Mouse (Mus musculus) forebrain, embryonic 13.5 days (tissue): ENCODE data around the gene Olfr1145. TPM values are rescaled to one million over a fixed set of nuclear protein-coding genes. Genes with fewer than 3 reads are reported as not detected.

Experiments
- ATAC-seq: fragments of 200-750 bp; cut with Nextera tagmentation; 2 replicates; pipeline ENCODE4 v1.8.0; 2017
- H3K27ac ChIP-seq: fragments of 300-500 bp; sonication (generic); 2 replicates; pipeline ENCODE4 v1.5.1; 2015; ENCODE audit warnings: inconsistent platforms, mild to moderate bottlenecking, moderate library complexity
- H3K27me3 ChIP-seq: fragments of 300-500 bp; sonication (generic); 2 replicates; pipeline ENCODE4 v1.6.1; 2015; ENCODE audit warnings: mild to moderate bottlenecking, inconsistent platforms
- H3K36me3 ChIP-seq: fragments of 300-500 bp; sonication (generic); 2 replicates; pipeline ENCODE4 v1.6.1; 2015; ENCODE audit warnings: mild to moderate bottlenecking, inconsistent platforms; ENCODE audit not compliant: poor library complexity, severe bottlenecking
- H3K4me1 ChIP-seq: fragments of 300-500 bp; sonication (generic); 2 replicates; pipeline ENCODE4 v1.6.1; 2015; ENCODE audit warnings: inconsistent platforms
- H3K4me2 ChIP-seq: fragments of 300-500 bp; sonication (generic); 2 replicates; pipeline ENCODE4 v1.6.1; 2015; ENCODE audit warnings: inconsistent platforms, mild to moderate bottlenecking, moderate library complexity
- H3K4me3 ChIP-seq: fragments of 300-500 bp; sonication (generic); 2 replicates; pipeline ENCODE4 v1.5.1; 2015; ENCODE audit warnings: mild to moderate bottlenecking, inconsistent platforms
- H3K9ac ChIP-seq: fragments of 300-500 bp; sonication (generic); 2 replicates; pipeline ENCODE4 v1.6.1; 2015; ENCODE audit warnings: mild to moderate bottlenecking, inconsistent platforms
- H3K9me3 ChIP-seq: fragments of 300-500 bp; sonication (generic); replicated peaks from 2 replicates; pipeline ENCODE4 v1.6.1; 2016; ENCODE audit warnings: inconsistent platforms
- WGBS: fragments of 180-500 bp; shearing (Covaris S2); methylation state at CpG from one replicate; pipeline ENCODE4 v1.1.7; 2015; 5-methylcytosine and 5-hydroxymethylcytosine counted together
- polyA plus RNA-seq: library from polyadenylated mRNA; unstranded; fragments of >200 nt; fragmentation: Nextera tagmentation; extraction: Ambion mirVana; gene quantifications from 2 replicates; pipeline ENCODE4 v1.2.1, GENCODE M21; 2015

Gene Olfr1145
- not detected in 2 replicates for polyA plus RNA-seq

DNA sequence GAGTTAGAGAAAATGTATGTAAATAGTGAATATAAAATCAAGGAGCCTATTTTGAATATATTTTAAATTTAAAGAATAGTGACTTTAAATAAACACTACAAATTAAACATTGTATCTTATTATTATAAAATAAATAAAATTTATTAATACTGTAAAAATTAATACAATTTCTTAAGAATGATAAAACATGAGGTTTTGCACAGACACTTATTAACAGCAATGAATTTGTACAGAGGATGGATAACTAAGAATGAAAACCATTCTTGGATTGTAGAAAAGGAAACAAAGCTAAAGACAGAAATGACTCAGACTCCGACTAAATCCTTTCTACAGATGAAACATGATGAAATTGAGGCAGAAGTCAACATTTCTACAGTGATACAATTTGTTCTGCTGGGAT is at the start of gene Olfr1145:
Gene Olfr1145, plus strand, starts transcription at position 301 of the 400 bp plus-strand sequence.
- 81% methylated on average over 1 of the region's 1 CpGs for WGBS
- Histone ChIP-seq H3K27me3 (no peaks in the 10 kb centered on the region), H3K9ac (no peak within 1 kb of the TSS), H3K4me2 (no peak within 1 kb of the TSS), H3K4me1 (no peaks in the 10 kb centered on the region), H3K4me3 (no peak within 1 kb of the TSS), H3K9me3 (no peaks in the 10 kb centered on the region), H3K27ac (no peak within 1 kb of the TSS), H3K36me3 (no peaks in the 10 kb centered on the region)
- ATAC-seq: no peak

DNA sequence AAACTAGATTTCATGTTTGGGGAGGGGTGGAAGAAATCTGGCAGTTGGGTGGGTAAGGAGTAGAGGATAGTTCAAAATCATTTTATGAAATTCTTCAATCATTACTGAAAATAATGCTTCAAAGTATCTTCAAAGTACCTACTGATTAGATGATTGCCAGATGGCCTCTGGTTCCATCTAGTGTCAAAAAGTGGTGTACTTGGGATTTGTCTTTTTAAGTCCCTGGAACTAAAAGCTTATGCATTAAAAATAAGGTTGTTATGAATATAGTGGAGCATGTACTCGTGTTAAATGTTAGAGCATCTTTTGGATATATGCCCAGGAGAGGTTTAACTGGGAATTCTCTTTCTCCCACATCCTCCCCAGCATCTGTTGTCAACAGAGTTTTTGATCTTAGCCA is 33.5 kb upstream of the Olfr1145 start:
- WGBS: 53% methylated on average over 1 of the region's 1 CpGs
- Histone ChIP-seq H3K27me3 (no peaks in the 10 kb centered on the region), H3K9me3 (no peaks in the 10 kb centered on the region), H3K4me3 (no peak overlapping the region), H3K4me1 (no peaks in the 10 kb centered on the region), H3K4me2 (no peak overlapping the region), H3K9ac (no peak overlapping the region), H3K36me3 (no peaks in the 10 kb centered on the region), H3K27ac (no peak overlapping the region)
- no peak for ATAC-seq

DNA sequence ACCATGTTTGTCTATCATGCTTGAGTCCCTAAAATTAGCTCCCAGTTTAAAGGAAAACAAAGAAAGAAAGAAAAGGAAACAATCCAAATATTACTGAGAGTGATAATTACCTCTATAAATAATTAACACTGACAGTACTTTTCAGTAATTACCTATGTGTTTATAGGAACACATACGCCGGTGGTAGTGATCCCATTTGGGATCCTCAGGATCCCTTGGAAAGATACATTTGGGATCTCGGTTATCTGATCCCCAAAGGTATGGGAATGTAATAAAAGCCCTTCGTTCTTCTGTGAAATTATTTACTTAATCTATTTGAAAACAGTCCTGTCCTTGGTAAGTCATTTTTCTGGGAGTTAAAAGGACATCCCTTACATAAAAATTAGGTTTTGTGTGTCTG is 30.4 kb upstream of the Olfr1145 start, which contains the start of gene Olfr152:
Gene Olfr152, plus strand, starts transcription at position 301 of the 400 bp plus-strand sequence.
- no peaks in the 10 kb centered on the region for H3K27me3 ChIP-seq
- no peaks in the 10 kb centered on the region for H3K36me3 ChIP-seq
- no peak for ATAC-seq
- 76% methylated on average over 4 of the region's 4 CpGs for WGBS
- H3K9me3 ChIP-seq: no peaks in the 10 kb centered on the region
- no peak within 1 kb of the TSS for H3K4me2 ChIP-seq
- H3K4me3 ChIP-seq: no peak within 1 kb of the TSS
- H3K9ac ChIP-seq: no peak within 1 kb of the TSS
- H3K27ac ChIP-seq: no peak within 1 kb of the TSS
- H3K4me1 ChIP-seq: no peaks in the 10 kb centered on the region

- ATAC-seq: no peak
- H3K9me3 ChIP-seq: no peaks in the 10 kb centered on the region
- no peak within 1 kb of the TSS for H3K27ac ChIP-seq
- no peak within 1 kb of the TSS for H3K4me3 ChIP-seq
- H3K36me3 ChIP-seq: no peaks in the 10 kb centered on the region
- H3K27me3 ChIP-seq: no peaks in the 10 kb centered on the region
- no peak within 1 kb of the TSS for H3K9ac ChIP-seq
- no peaks in the 10 kb centered on the region for H3K4me1 ChIP-seq
- no peak within 1 kb of the TSS for H3K4me2 ChIP-seq
Measured at GRCm38 (mm10) chr2:87800292-87800691, 9.3 kb upstream of the Olfr1145 start, which contains the start of gene Olfr1143. TSS of gene Olfr1143 (plus strand) at chr2:87800592.

DNA sequence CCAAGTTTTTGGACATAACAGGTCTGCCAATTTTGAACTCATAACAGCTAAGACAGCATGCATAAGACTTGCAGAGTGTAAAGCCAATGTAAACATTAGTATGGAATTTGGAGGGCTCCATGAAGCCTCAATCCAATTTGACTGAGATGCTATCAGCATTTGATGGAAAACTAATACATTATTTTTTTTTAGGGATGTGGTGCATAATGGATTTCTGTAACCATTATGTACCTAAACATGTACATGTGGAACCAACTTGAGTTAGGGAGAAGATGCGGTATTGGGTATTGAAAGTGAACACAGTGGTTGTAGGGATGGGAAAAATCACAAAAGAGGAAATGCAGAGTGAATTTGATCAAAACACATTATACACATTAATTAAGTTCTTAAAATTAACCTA is 20.6 kb downstream of the Olfr1145 start, which contains the start of gene Olfr1148:
Gene Olfr1148, plus strand, starts transcription at position 301 of the 400 bp plus-strand sequence.
- Histone ChIP-seq H3K9me3 (no peaks in the 10 kb centered on the region), H3K36me3 (no peaks in the 10 kb centered on the region), H3K4me3 (no peak within 1 kb of the TSS), H3K9ac (no peak within 1 kb of the TSS), H3K4me2 (no peak within 1 kb of the TSS), H3K4me1 (no peaks in the 10 kb centered on the region), H3K27me3 (no peaks in the 10 kb centered on the region), H3K27ac (no peak within 1 kb of the TSS)
- ATAC-seq: no peak
- WGBS: 97% methylated on average over 1 of the region's 1 CpGs

GRCm38 (mm10) chr2:87843693-87844092 is 34.1 kb downstream of the Olfr1145 start, which contains the start of gene Olfr1150-ps1:
TSS of gene Olfr1150-ps1 (plus strand) at chr2:87843993.
- no peaks in the 10 kb centered on the region for H3K36me3 ChIP-seq
- ATAC-seq: no peak
- H3K9ac ChIP-seq: no peak within 1 kb of the TSS
- no peaks in the 10 kb centered on the region for H3K4me1 ChIP-seq
- WGBS: 81% methylated on average over 1 of the region's 1 CpGs
- no peaks in the 10 kb centered on the region for H3K27me3 ChIP-seq
- H3K4me2 ChIP-seq: no peak within 1 kb of the TSS
- no peak within 1 kb of the TSS for H3K4me3 ChIP-seq
- no peak within 1 kb of the TSS for H3K27ac ChIP-seq
- H3K9me3 ChIP-seq: no peaks in the 10 kb centered on the region; the same call in 1 of the 2 replicates

DNA sequence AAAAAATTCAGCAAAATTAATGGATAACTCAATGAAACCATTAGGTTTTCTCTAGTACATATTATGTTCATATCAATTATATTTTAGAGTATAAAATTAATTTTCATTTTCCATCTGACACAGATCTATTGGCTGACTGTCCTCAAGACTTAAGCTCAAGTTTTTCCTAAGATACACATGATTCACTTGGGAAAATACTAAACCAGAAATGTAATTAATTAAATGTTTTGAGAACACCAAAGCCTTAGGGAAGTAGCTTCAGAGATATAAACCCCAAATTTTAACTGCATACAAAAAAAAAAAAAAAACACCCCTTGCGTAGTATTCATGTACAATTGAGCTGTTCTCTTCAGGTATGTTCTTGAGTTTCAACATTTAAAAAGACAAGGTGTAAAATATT is 45.9 kb downstream of the Olfr1145 start, which contains the start of gene Olfr1151:
Gene Olfr1151, plus strand, starts transcription at position 301 of the 400 bp plus-strand sequence.
- Histone ChIP-seq H3K27ac (no peak within 1 kb of the TSS), H3K36me3 (no peaks in the 10 kb centered on the region), H3K4me2 (no peak within 1 kb of the TSS), H3K9ac (no peak within 1 kb of the TSS), H3K9me3 (no peaks in the 10 kb centered on the region), H3K4me3 (no peak within 1 kb of the TSS), H3K4me1 (no peaks in the 10 kb centered on the region), H3K27me3 (no peaks in the 10 kb centered on the region)
- no peak for ATAC-seq
- 91% methylated on average over 1 of the region's 1 CpGs for WGBS

Other genes starting within 250 kb of the Olfr1145 start
- gene Olfr1129, start 235.9 kb upstream of the Olfr1145 start, polyA plus RNA-seq: not detected in 2 replicates
- not detected in 2 replicates for gene Olfr1130, start 203.6 kb upstream of the Olfr1145 start, polyA plus RNA-seq
- not detected in 2 replicates for gene Olfr1131, start 182.7 kb upstream of the Olfr1145 start, polyA plus RNA-seq
- not detected in 2 replicates for gene Olfr1132, start 172.3 kb upstream of the Olfr1145 start, polyA plus RNA-seq
- not detected in 2 replicates for gene Olfr1133, start 162.4 kb upstream of the Olfr1145 start, polyA plus RNA-seq
- not detected in 2 replicates for gene Olfr1134, start 151.4 kb upstream of the Olfr1145 start, polyA plus RNA-seq
- not detected in 2 replicates for gene Olfr1135, start 136.2 kb upstream of the Olfr1145 start, polyA plus RNA-seq
- not detected in 2 replicates for gene Olfr1136, start 115.9 kb upstream of the Olfr1145 start, polyA plus RNA-seq
- gene Olfr1137, start 96.6 kb upstream of the Olfr1145 start, polyA plus RNA-seq: not detected in 2 replicates
- not detected in 2 replicates for gene Olfr1138, start 69.8 kb upstream of the Olfr1145 start, polyA plus RNA-seq
- not detected in 2 replicates for gene Olfr1140, start 66.1 kb upstream of the Olfr1145 start, polyA plus RNA-seq
- not detected in 2 replicates for gene Olfr1141, start 55.8 kb upstream of the Olfr1145 start, polyA plus RNA-seq
- not detected in 2 replicates for gene Olfr152, start 30.3 kb upstream of the Olfr1145 start, polyA plus RNA-seq
- not detected in 2 replicates for gene Olfr1143, start 9.2 kb upstream of the Olfr1145 start, polyA plus RNA-seq
- not detected in 2 replicates for gene Olfr1148, start 20.7 kb downstream of the Olfr1145 start, polyA plus RNA-seq
- not detected in 2 replicates for gene Olfr1150-ps1, start 34.2 kb downstream of the Olfr1145 start, polyA plus RNA-seq
- gene Olfr1151, start 46.0 kb downstream of the Olfr1145 start, polyA plus RNA-seq: not detected in 2 replicates
- 0.03 TPM in 1 of 2 replicates, not detected in the other for gene Olfr1152, start 56.7 kb downstream of the Olfr1145 start, polyA plus RNA-seq
- not detected in 2 replicates for gene Olfr1153, start 85.1 kb downstream of the Olfr1145 start, polyA plus RNA-seq
- gene Olfr1154, start 95.3 kb downstream of the Olfr1145 start, polyA plus RNA-seq: not detected in 2 replicates
- gene Olfr1155, start 135.3 kb downstream of the Olfr1145 start, polyA plus RNA-seq: not detected in 2 replicates
- gene Olfr1156, start 143.3 kb downstream of the Olfr1145 start, polyA plus RNA-seq: not detected in 2 replicates
- gene Olfr1157, start 158.5 kb downstream of the Olfr1145 start, polyA plus RNA-seq: not detected in 2 replicates
- not detected in 2 replicates for gene Olfr74, start 164.8 kb downstream of the Olfr1145 start, polyA plus RNA-seq
- gene Olfr1158, start 180.3 kb downstream of the Olfr1145 start, polyA plus RNA-seq: not detected in 2 replicates
- not detected in 2 replicates for gene Olfr1160, start 198.4 kb downstream of the Olfr1145 start, polyA plus RNA-seq
- gene Olfr1161, start 213.0 kb downstream of the Olfr1145 start, polyA plus RNA-seq: not detected in 2 replicates
- not detected in 2 replicates for gene Olfr73, start 227.9 kb downstream of the Olfr1145 start, polyA plus RNA-seq
- not detected in 2 replicates for gene Olfr1162, start 241.3 kb downstream of the Olfr1145 start, polyA plus RNA-seq